Mouse (Mus musculus) kidney, embryonic 14.5 days (tissue): Measurements from ENCODE around the gene Olfr523. TPM values are rescaled to one million over a fixed set of nuclear protein-coding genes. Genes with fewer than 3 reads are reported as not detected.

Experiments
- ATAC-seq: fragments of 200-750 bp; cut with Nextera tagmentation; 2 replicates; pipeline ENCODE4 v1.8.0; 2017; ENCODE audit warnings: moderate number of reproducible peaks, mild to moderate bottlenecking, moderate TSS enrichment, moderate library complexity; ENCODE audit not compliant: low FRiP score, low TSS enrichment
- H3K27ac ChIP-seq: fragments of 300-500 bp; sonication (generic); 2 replicates; pipeline ENCODE4 v1.5.1; 2014; ENCODE audit warnings: low read depth, mild to moderate bottlenecking, low read length, moderate library complexity, mixed read lengths
- H3K27me3 ChIP-seq: fragments of 300-500 bp; sonication (generic); 2 replicates; pipeline ENCODE4 v1.6.1; 2014; ENCODE audit warnings: mild to moderate bottlenecking, low read length; ENCODE audit not compliant: control insufficient read depth, insufficient read depth
- H3K36me3 ChIP-seq: fragments of 300-500 bp; sonication (generic); 2 replicates; pipeline ENCODE4 v1.6.1; 2014; ENCODE audit warnings: low read length, mixed read lengths; ENCODE audit not compliant: control insufficient read depth, insufficient read depth
- H3K4me1 ChIP-seq: fragments of 300-500 bp; sonication (generic); 2 replicates; pipeline ENCODE4 v1.6.1; 2014; ENCODE audit warnings: low read length, mixed read lengths; ENCODE audit not compliant: control insufficient read depth, insufficient read depth
- H3K4me2 ChIP-seq: fragments of 300-500 bp; sonication (generic); replicated peaks from 2 replicates; pipeline ENCODE4 v1.6.1; 2014; ENCODE audit warnings: low read depth, mild to moderate bottlenecking, low read length
- H3K4me3 ChIP-seq: fragments of 300-500 bp; sonication (generic); 2 replicates; pipeline ENCODE4 v1.5.1; 2014; ENCODE audit warnings: mild to moderate bottlenecking, low read length
- H3K9ac ChIP-seq: fragments of 300-500 bp; sonication (generic); 2 replicates; pipeline ENCODE4 v1.6.1; 2014; ENCODE audit warnings: low read depth, mild to moderate bottlenecking, low read length, moderate library complexity
- H3K9me3 ChIP-seq: fragments of 300-500 bp; sonication (generic); 2 replicates; pipeline ENCODE4 v1.6.1; 2016; ENCODE audit warnings: low read length; ENCODE audit not compliant: control insufficient read depth
- WGBS: fragments of 180-500 bp; shearing (Covaris S2); extraction: QIAGEN DNeasy Blood & Tissue Kit; methylation state at CpG from one replicate; pipeline ENCODE4 v1.1.7; 2014; 5-methylcytosine and 5-hydroxymethylcytosine counted together
- polyA plus RNA-seq: library from polyadenylated mRNA; unstranded; fragments of >200 nt; fragmentation: Nextera tagmentation; extraction: Ambion mirVana; gene quantifications from 2 replicates; pipeline ENCODE4 v1.2.1, GENCODE M21; 2014

The Olfr523 gene
- polyA plus RNA-seq, 1 experiment from 2014 or later, result not detected

DNA sequence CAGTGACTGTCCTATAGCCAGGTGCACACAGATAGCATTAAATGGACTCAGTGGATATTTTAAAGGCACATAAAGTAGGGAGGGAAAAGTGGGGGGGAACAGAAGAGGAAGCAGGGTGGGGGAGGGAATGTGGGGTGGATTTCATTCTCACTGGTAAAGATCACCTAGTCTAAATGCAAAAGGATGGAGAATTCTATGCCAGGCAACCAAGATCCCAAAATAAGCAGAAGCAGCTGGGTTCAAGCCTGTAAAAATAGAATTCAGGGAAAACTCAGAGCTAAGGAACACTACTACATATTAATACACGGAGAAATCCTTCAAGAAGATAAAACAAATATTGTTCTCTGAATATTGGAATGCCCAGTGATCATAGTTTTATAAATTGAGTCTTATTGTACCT lies 5.1 kb upstream of the Olfr523 start:
- Histone ChIP-seq H3K4me2 (no peak overlapping the region), H3K27ac (no peak overlapping the region), H3K36me3 (no peaks in the 10 kb centered on the region), H3K4me3 (no peak overlapping the region), H3K27me3 (no peaks in the 10 kb centered on the region), H3K9ac (no peak overlapping the region), H3K9me3 (no peaks in the 10 kb centered on the region), H3K4me1 (no peaks in the 10 kb centered on the region)
- ATAC-seq, result no peak
- 84% methylated on average over 1 of the region's 1 CpGs for WGBS

GRCm38 (mm10) chr7:140169386-140169785 lies 3.6 kb upstream of the Olfr523 start:
- no peaks in the 10 kb centered on the region for H3K9me3 ChIP-seq
- H3K27ac ChIP-seq, result no peak overlapping the region
- no peaks in the 10 kb centered on the region for H3K4me1 ChIP-seq
- 77% methylated on average over 4 of the region's 4 CpGs for WGBS
- no peak overlapping the region for H3K4me3 ChIP-seq
- H3K27me3 ChIP-seq, result no peaks in the 10 kb centered on the region
- ATAC-seq, result no peak
- H3K4me2 ChIP-seq, result no peak overlapping the region
- H3K36me3 ChIP-seq, result no peaks in the 10 kb centered on the region
- no peak overlapping the region for H3K9ac ChIP-seq

DNA sequence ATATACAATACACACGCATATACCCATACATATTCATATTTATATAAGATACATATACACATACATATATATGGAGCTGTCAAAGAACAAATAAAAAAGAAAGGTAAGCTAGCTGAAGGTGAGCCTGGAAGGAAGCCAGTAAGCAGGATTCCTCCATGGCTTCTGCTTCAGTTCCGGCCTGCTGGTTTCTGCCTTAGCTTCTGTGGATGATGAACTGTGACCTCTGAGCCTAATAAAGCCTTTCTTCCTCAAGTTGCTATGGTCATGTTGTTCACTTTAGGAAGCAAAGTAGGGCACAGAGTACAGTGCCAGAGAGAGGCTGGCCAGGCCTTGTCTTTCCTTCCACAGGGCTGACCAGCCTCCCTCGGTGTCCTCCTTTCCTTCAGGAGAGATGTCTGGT lies 2.2 kb upstream of the Olfr523 start:
- no peak overlapping the region for H3K9ac ChIP-seq
- no peaks in the 10 kb centered on the region for H3K4me1 ChIP-seq
- no peak for ATAC-seq
- H3K27ac ChIP-seq, result no peak overlapping the region
- no peaks in the 10 kb centered on the region for H3K36me3 ChIP-seq
- no peak overlapping the region for H3K4me2 ChIP-seq
- no peak overlapping the region for H3K4me3 ChIP-seq
- no peaks in the 10 kb centered on the region for H3K9me3 ChIP-seq
- 92% methylated on average over 3 of the region's 3 CpGs for WGBS
- H3K27me3 ChIP-seq, result no peaks in the 10 kb centered on the region

GRCm38 (mm10) chr7:140179176-140179575 lies 6.2 kb downstream of the Olfr523 start:
- Histone ChIP-seq H3K36me3 (no peaks in the 10 kb centered on the region), H3K27me3 (no peaks in the 10 kb centered on the region), H3K4me1 (no peaks in the 10 kb centered on the region), H3K4me2 (no peak overlapping the region), H3K9ac (no peak overlapping the region), H3K27ac (no peak overlapping the region), H3K9me3 (no peaks in the 10 kb centered on the region), H3K4me3 (no peak overlapping the region)
- WGBS, result 85% methylated on average over 2 of the region's 2 CpGs
- ATAC-seq, result no peak

GRCm38 (mm10) chr7:140180692-140181091 lies 7.7 kb downstream of the Olfr523 start:
- ATAC-seq, result no peak
- 65% methylated on average over 2 of the region's 2 CpGs for WGBS

GRCm38 (mm10) chr7:140184206-140184605 lies 11.2 kb downstream of the Olfr523 start:
- ATAC-seq, result no peak
- no peaks in the 10 kb centered on the region for H3K36me3 ChIP-seq
- 82% methylated on average over 4 of the region's 4 CpGs for WGBS

More at GRCm38 (mm10) chr7:140180692-140181091, 7.7 kb downstream of the Olfr523 start:
- H3K27ac ChIP-seq, result no peak overlapping the region
- H3K4me2 ChIP-seq, result no peak overlapping the region
- no peak overlapping the region for H3K9ac ChIP-seq
- H3K4me3 ChIP-seq, result no peak overlapping the region
- H3K9me3 ChIP-seq, result no peaks in the 10 kb centered on the region
- no peaks in the 10 kb centered on the region for H3K4me1 ChIP-seq
- no peaks in the 10 kb centered on the region for H3K36me3 ChIP-seq
- no peaks in the 10 kb centered on the region for H3K27me3 ChIP-seq

DNA sequence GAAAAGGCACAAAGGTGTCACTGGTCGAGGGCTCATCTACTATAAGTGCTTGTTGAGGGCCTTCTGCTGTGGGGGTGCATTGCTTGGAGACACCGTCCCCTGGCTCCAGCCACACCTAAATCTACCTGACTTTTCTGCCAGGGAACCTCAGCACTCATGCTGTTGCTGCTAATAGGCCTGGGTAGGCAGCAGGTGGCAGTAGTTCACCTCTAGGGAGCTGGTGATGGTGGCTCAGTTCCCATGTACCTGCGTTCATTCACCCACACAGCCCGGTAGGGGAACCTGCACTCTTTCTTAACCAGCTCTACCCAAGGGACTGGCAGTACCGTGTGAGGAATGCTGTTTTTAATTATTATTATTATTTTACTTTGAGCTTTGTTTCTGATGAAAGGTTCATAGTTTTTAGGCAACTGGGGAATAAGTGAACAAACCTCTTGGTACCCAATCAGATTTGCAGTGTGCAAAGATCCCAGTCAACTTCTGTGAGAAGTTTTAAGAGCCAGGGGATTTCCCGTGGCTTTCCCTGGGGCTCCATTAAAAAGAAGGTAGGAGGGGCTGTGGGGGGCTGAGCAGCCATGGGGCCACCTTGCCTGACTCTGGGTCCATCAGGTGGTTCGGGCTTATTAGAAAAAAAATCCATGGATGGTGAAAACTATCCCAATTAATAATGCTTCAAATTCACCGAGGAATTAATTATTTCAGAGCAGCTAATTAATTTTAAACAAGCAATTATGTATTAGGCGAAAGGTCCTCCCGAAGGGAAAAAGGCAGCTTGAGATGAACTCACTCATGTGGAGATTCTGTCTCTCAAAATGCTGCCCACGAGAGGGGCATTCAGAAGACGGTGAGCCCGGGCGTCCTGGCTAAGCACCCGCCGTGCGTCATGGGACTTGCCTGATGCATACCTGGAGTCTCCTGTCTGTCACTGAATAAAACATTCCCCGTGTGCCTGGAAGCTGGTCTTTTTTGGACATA lies 13.9 kb downstream of the Olfr523 start:
- H3K9me3 ChIP-seq, result no peaks in the 10 kb centered on the region
- no peak overlapping the region for H3K4me3 ChIP-seq
- no peak for ATAC-seq
- H3K27me3 ChIP-seq, result no peaks in the 10 kb centered on the region
- no peak overlapping the region for H3K27ac ChIP-seq
- WGBS, result 68% methylated on average over 18 of the region's 18 CpGs
- no peaks in the 10 kb centered on the region for H3K4me1 ChIP-seq
- no peak overlapping the region for H3K9ac ChIP-seq
- no peak overlapping the region for H3K4me2 ChIP-seq
- H3K36me3 ChIP-seq, result no peaks in the 10 kb centered on the region

More at GRCm38 (mm10) chr7:140184206-140184605, 11.2 kb downstream of the Olfr523 start:
- H3K27me3 ChIP-seq, result no peaks in the 10 kb centered on the region
- H3K9me3 ChIP-seq, result no peaks in the 10 kb centered on the region
- no peak overlapping the region for H3K27ac ChIP-seq
- no peak overlapping the region for H3K4me3 ChIP-seq
- H3K9ac ChIP-seq, result no peak overlapping the region
- no peaks in the 10 kb centered on the region for H3K4me1 ChIP-seq
- no peak overlapping the region for H3K4me2 ChIP-seq

DNA sequence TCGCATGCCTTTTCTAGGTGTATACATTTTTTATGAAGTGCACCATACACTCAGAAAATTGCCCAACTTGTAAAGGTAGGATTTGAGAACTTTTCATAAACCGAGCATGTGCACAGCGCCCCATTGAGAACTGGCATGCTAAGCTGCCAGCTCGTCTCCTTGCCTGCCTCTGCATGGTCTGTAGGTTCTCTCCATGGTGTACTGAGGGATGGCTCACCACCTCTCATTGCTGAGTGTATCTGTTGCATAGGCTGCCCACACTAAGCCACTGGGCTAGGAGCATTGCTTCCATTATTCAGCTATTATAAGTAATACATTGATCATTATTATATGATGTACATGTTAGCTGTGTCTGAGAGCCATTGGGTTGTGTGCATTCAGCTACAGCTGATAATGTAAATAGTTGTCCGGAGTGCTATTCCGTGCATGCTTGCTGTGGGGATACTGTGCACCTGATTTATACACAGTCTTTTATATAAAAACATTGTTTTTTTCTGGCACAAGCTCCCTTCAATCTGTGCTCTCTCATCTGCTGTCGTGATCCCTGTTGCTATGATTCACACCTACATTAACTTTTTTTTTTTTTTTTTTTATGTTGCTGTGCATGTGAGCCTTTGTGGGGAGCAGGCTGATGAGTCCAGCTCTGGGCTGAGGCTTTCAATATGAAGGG lies 14.8 kb downstream of the Olfr523 start:
- Histone ChIP-seq H3K36me3 (no peaks in the 10 kb centered on the region), H3K4me3 (no peak overlapping the region), H3K9me3 (no peaks in the 10 kb centered on the region), H3K27ac (no peak overlapping the region), H3K27me3 (no peaks in the 10 kb centered on the region), H3K4me2 (no peak overlapping the region), H3K9ac (no peak overlapping the region), H3K4me1 (no peaks in the 10 kb centered on the region)
- 83% methylated on average over 7 of the region's 7 CpGs for WGBS
- ATAC-seq, result no peak
